39 mouse cellular contexts compared by ENCODE assay signal in genomic region chr5:136041666-136042065, GRCm38 (mm10). TPM values are rescaled to one million over a fixed set of nuclear protein-coding genes. Genes with fewer than 3 reads are reported as not detected.
"Had no signal": no experiment of that assay in that cellular context is flagged by ENCODE, and none has a peak within 500 bp of the region (broad histone marks: within the 10 kb centered on the region; RNA-seq: fewer than 3 reads in every experiment).

No protein-coding gene starts in this region.

- H3K27me3 ChIP-seq: heart, embryonic 15.5 days; hindbrain, embryonic 13.5 days; hindbrain, embryonic 15.5 days; kidney, embryonic 15.5 days; limb, embryonic 13.5 days; limb, embryonic 15.5 days had no signal

- H3K4me2 ChIP-seq: heart, embryonic 11.5 days; heart, embryonic 13.5 days; heart, embryonic 15.5 days; hindbrain, embryonic 13.5 days; hindbrain, embryonic 15.5 days; kidney, embryonic 15.5 days; limb, embryonic 13.5 days; limb, embryonic 15.5 days; liver, embryonic 12.5 days had no signal

- H3K4me3 ChIP-seq: gastrocnemius, adult 2 months; heart, adult 2 months; heart, embryonic 13.5 days; heart, embryonic 15.5 days; hindbrain, embryonic 13.5 days; hindbrain, embryonic 15.5 days; kidney, embryonic 15.5 days; limb, embryonic 13.5 days; limb, embryonic 15.5 days; liver, embryonic 12.5 days had no signal

- H3K9ac ChIP-seq: heart, embryonic 13.5 days; heart, embryonic 15.5 days; hindbrain, embryonic 13.5 days; hindbrain, embryonic 15.5 days; kidney, embryonic 15.5 days; limb, embryonic 13.5 days; limb, embryonic 15.5 days; liver, embryonic 12.5 days; liver, embryonic 14.5 days had no signal

- DNase-seq: gastrocnemius, postnatal 10 days; gastrocnemius, postnatal 25 days; heart, adult 11 months; heart, adult 2 months; heart, postnatal 14 days; heart, postnatal 36 days; kidney, adult 11 months; kidney, adult 2 months; kidney, adult 9 months; kidney, postnatal 14 days; kidney, postnatal 36 days; layer of hippocampus, adult 9-11 months; layer of hippocampus, postnatal 36 days; left cerebral cortex, postnatal 4 days had no signal

- H3K4me1 ChIP-seq: hindbrain, embryonic 13.5 days; limb, embryonic 13.5 days had no signal

- H3K27ac ChIP-seq: gastrocnemius, adult 2 months; heart, adult 2 months; heart, embryonic 13.5 days; heart, embryonic 15.5 days; hindbrain, embryonic 13.5 days; hindbrain, embryonic 15.5 days; hindbrain, postnatal 0 days; kidney, embryonic 15.5 days; kidney, postnatal 0 days; limb, embryonic 13.5 days; limb, embryonic 15.5 days; liver, embryonic 12.5 days; liver, embryonic 14.5 days had no signal

- ATAC-seq: hindbrain, postnatal 0 days; intestine, embryonic 16.5 days had no signal

- H3K36me3 ChIP-seq: heart, embryonic 13.5 days; heart, embryonic 15.5 days; hindbrain, embryonic 13.5 days; hindbrain, embryonic 15.5 days; kidney, embryonic 15.5 days; limb, embryonic 13.5 days; limb, embryonic 15.5 days; liver, embryonic 12.5 days had no signal

- H3K9me3 ChIP-seq: heart, embryonic 13.5 days; heart, embryonic 15.5 days; hindbrain, embryonic 13.5 days; hindbrain, embryonic 15.5 days; kidney, embryonic 15.5 days; limb, embryonic 13.5 days; limb, embryonic 15.5 days; liver, embryonic 12.5 days had no signal

RNA-seq across cellular contexts. Expression of gene Upk3b, which starts 3.4 kb away (rescaled TPM):
- total RNA-seq: gastrocnemius, adult 2 months; hematopoietic stem cell, adult 5-6 weeks; hindbrain, postnatal 0 days; layer of hippocampus, adult 18-20 months; layer of hippocampus, adult 8-10 months; layer of hippocampus, postnatal 14 days; layer of hippocampus, postnatal 36 days; left cerebral cortex, adult 18-20 months; left cerebral cortex, adult 8-10 months; left cerebral cortex, postnatal 10 days; left cerebral cortex, postnatal 25 days; left cerebral cortex, postnatal 4 days had no signal
- polyA plus RNA-seq: hindbrain, embryonic 15.5 days; hindbrain, postnatal 0 days had no signal

RNA-seq across cellular contexts. Expression of gene Upk3bl, which starts 12.6 kb away (rescaled TPM):
- total RNA-seq: gastrocnemius, adult 2 months; gastrocnemius, postnatal 10 days; gastrocnemius, postnatal 25 days; heart, adult 2 months; heart, postnatal 14 days; heart, postnatal 36 days; hematopoietic stem cell, adult 5-6 weeks; hindbrain, postnatal 0 days; layer of hippocampus, postnatal 14 days; layer of hippocampus, postnatal 36 days; left cerebral cortex, postnatal 10 days; left cerebral cortex, postnatal 25 days; left cerebral cortex, postnatal 4 days; liver, adult 2 months had no signal
- polyA plus RNA-seq: heart, adult 2 months; heart, postnatal 0 days; hindbrain, embryonic 13.5 days; liver, adult 2 months; liver, embryonic 16.5 days had no signal
